Mouse (Mus musculus): ENCODE data around the gene Cep44. TPM values are rescaled to one million over a fixed set of nuclear protein-coding genes. Genes with fewer than 3 reads are reported as not detected.
A peak's percentile ranks its signal among the peaks of the same experiment; 100 is the strongest.

Cep44 gene
- total RNA-seq (2021) = 10 to 100 TPM; 23.8 to 25.8 TPM
- long read RNA-seq, partial matches to known transcripts = 1 of 5 reads
- long read RNA-seq, other reads (novel, unspliced or antisense) = 2 of 5 reads

- peak; percentile 74 to 80 for DNase-seq (ENCODE audit: low spot score in 2 of 2)
Measured at GRCm38 (mm10) chr8:56550558-56551360, at the start of gene Cep44, which contains the start of gene Fbxo8. TSS of gene Cep44 (minus strand) at chr8:56551047. TSS of gene Fbxo8 (plus strand) at chr8:56551090.

- DNase-seq (ENCODE audit: low spot score in 2 of 2) = no peak
Measured at GRCm38 (mm10) chr8:56591502-56591901, 40.7 kb upstream of the Cep44 start.

- DNase-seq (ENCODE audit: low spot score in 2 of 2) = no peak
Measured at GRCm38 (mm10) chr8:56591084-56591483, 40.2 kb upstream of the Cep44 start.

GRCm38 (mm10) chr8:56589004-56589403, 38.2 kb upstream of the Cep44 start:
- DNase-seq (ENCODE audit: low spot score in 2 of 2) = no peak

- peak in 1 of 2 experiments; percentile 18 for DNase-seq (ENCODE audit: low spot score in 2 of 2)
Measured at GRCm38 (mm10) chr8:56582841-56583240, 32.0 kb upstream of the Cep44 start.

GRCm38 (mm10) chr8:56580918-56581317, 30.1 kb upstream of the Cep44 start:
- DNase-seq (ENCODE audit: low spot score in 2 of 2) = peak in 1 of 2 experiments; percentile 26

- no peak for DNase-seq (ENCODE audit: low spot score in 2 of 2)
Measured at GRCm38 (mm10) chr8:56566856-56567255, 16.0 kb upstream of the Cep44 start.

- DNase-seq (ENCODE audit: low spot score in 2 of 2) = no peak
Measured at GRCm38 (mm10) chr8:56564399-56565047, 13.7 kb upstream of the Cep44 start.

- no peak for DNase-seq (ENCODE audit: low spot score in 2 of 2)
Measured at GRCm38 (mm10) chr8:56552551-56553103, 1.8 kb upstream of the Cep44 start.

- DNase-seq (ENCODE audit: low spot score in 2 of 2) = no peak
Measured at GRCm38 (mm10) chr8:56552045-56552444, 1.2 kb upstream of the Cep44 start.

- DNase-seq (ENCODE audit: low spot score in 2 of 2) = peak; percentile 88 to 89
Measured at GRCm38 (mm10) chr8:56551361-56551852, 560 bp upstream of the Cep44 start.

GRCm38 (mm10) chr8:56547866-56548265, 3.0 kb downstream of the Cep44 start:
- no peak for DNase-seq (ENCODE audit: low spot score in 2 of 2)

GRCm38 (mm10) chr8:56540706-56541105, 10.1 kb downstream of the Cep44 start:
- DNase-seq (ENCODE audit: low spot score in 2 of 2) = no peak

GRCm38 (mm10) chr8:56530359-56530758, 20.5 kb downstream of the Cep44 start:
- DNase-seq (ENCODE audit: low spot score in 2 of 2) = peak; percentile 75 to 79

GRCm38 (mm10) chr8:56528869-56529268, 22.0 kb downstream of the Cep44 start:
- DNase-seq (ENCODE audit: low spot score in 2 of 2) = no peak

GRCm38 (mm10) chr8:56521051-56521450, 29.8 kb downstream of the Cep44 start:
- no peak for DNase-seq (ENCODE audit: low spot score in 2 of 2)

- no peak for DNase-seq (ENCODE audit: low spot score in 2 of 2)
Measured at GRCm38 (mm10) chr8:56520249-56520648, 30.6 kb downstream of the Cep44 start.

GRCm38 (mm10) chr8:56518848-56519247, 32.0 kb downstream of the Cep44 start:
- no peak for DNase-seq (ENCODE audit: low spot score in 2 of 2)

GRCm38 (mm10) chr8:56508952-56509479, 41.8 kb downstream of the Cep44 start:
- no peak for DNase-seq (ENCODE audit: low spot score in 2 of 2)

- no peak for DNase-seq (ENCODE audit: low spot score in 2 of 2)
Measured at GRCm38 (mm10) chr8:56508318-56508951, 42.4 kb downstream of the Cep44 start.

- DNase-seq (ENCODE audit: low spot score in 2 of 2) = no peak
Measured at GRCm38 (mm10) chr8:56501911-56502310, 48.9 kb downstream of the Cep44 start.
